Mouse (Mus musculus) spleen, adult 2 months (tissue): ENCODE results near the gene Rbm14. TPM values are rescaled to one million over a fixed set of nuclear protein-coding genes. Genes with fewer than 3 reads are reported as not detected.

Experiments
- DNase-seq, 2 experiments: peaks; one replicate each; pipeline versions ENCODE4 v3.0.0 to v3.0.0-alpha.2; 2012 to 2021; ENCODE audit warnings: low spot score in 2 of 2, low read depth in 1 of 2
- H3K27ac ChIP-seq: fragments of 200-500 bp; 2 replicates; pipeline ENCODE4 v1.5.1; 2012; ENCODE audit warnings: low read length, inconsistent platforms; ENCODE audit not compliant: insufficient read depth
- H3K27me3 ChIP-seq: fragments of 200-500 bp; 2 replicates; pipeline ENCODE4 v1.6.1; 2012; ENCODE audit warnings: mild to moderate bottlenecking, moderate library complexity, low read length, inconsistent platforms; ENCODE audit not compliant: control insufficient read depth, insufficient read depth
- H3K36me3 ChIP-seq: fragments of 200-500 bp; 2 replicates; pipeline ENCODE4 v1.6.1; 2012; ENCODE audit warnings: mild to moderate bottlenecking, low read length, inconsistent platforms; ENCODE audit not compliant: control insufficient read depth, insufficient read depth
- H3K4me1 ChIP-seq: fragments of 200-500 bp; 2 replicates; pipeline ENCODE4 v1.6.1; 2011; ENCODE audit warnings: inconsistent platforms; ENCODE audit not compliant: control insufficient read depth, insufficient read depth, insufficient read length
- H3K4me3 ChIP-seq: fragments of 200-500 bp; 2 replicates; pipeline ENCODE4 v1.5.1; 2011; ENCODE audit warnings: mild to moderate bottlenecking, inconsistent platforms; ENCODE audit not compliant: insufficient read depth, insufficient read length; ENCODE audit errors: extremely low read depth
- CTCF ChIP-seq: fragments of 200-500 bp; IDR thresholded peaks from 2 replicates; pipeline ENCODE4 v1.5.1; 2011; ENCODE audit warnings: mild to moderate bottlenecking, inconsistent platforms; ENCODE audit not compliant: insufficient read depth, insufficient read length, insufficient replicate concordance; ENCODE audit errors: extremely low read depth
- POLR2A ChIP-seq: fragments of 200-500 bp; IDR thresholded peaks from 2 replicates; pipeline ENCODE4 v1.6.1; 2011; ENCODE audit warnings: low read depth, low read length, inconsistent platforms
- WGBS: fragments of 180-500 bp; shearing (Covaris S2); methylation state at CpG from one replicate; pipeline ENCODE4 v1.1.7; 2018; 5-methylcytosine and 5-hydroxymethylcytosine counted together
- polyA plus RNA-seq: library from polyadenylated mRNA; depleted of rRNA; stranded (reverse); fragments of >200 nt; gene quantifications from 2 replicates; pipeline ENCODE4 v1.2.3, GENCODE M21; 2012

The Rbm14 gene
- polyA plus RNA-seq, 1 experiment = 50.0 TPM

DNA sequence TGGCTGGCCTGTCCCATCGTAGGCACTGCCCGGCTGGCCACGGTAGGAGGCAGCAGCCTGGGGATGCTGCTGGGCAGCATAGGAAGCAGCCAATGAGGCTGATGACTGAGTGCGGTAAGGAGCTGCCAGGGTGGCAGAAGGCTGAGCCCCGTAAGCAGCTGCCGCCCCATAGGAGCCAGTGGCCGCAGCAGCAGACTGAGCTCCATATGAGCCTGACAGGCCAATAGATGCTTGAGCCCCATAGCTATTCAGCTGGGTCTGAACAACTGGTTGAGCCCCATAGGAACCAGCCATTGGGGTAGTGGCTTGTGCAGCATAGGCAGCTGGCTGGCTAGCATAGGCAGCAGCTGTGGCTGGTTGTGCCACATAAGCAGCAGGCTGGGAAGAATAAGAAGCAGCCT, 8.7 kb downstream of the Rbm14 start:
- TF ChIP-seq POLR2A (no peak), CTCF (no peak)
- WGBS = 96% methylated on average over 7 of the region's 7 CpGs
- H3K36me3 ChIP-seq = peaks cover 31% of the 10 kb centered on the region
- H3K4me3 ChIP-seq = no peak overlapping the region
- no peaks in the 10 kb centered on the region; the same call in 1 of the 2 replicates for H3K4me1 ChIP-seq
- DNase-seq = no peak
- no peaks in the 10 kb centered on the region for H3K27me3 ChIP-seq
- H3K27ac ChIP-seq = no peak overlapping the region

DNA sequence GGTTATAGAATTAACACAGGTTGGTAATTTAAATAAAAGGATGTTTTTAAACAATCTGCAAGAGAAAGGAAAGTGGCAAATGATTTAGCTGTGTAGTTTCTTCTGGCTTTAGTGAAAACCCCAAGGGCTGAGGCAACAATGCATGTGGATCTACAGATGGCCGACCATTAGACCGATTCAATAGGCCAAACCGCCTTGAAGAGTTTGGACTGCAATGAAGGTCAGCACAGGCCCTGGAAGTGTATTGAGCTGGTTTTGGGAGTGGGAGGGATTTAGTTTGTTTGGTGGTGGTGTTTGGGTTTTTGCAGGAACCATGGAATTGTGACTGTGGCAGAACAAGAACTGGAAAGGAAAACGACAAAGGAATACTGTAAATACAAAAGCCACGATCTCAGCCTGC, 12.4 kb downstream of the Rbm14 start:
- WGBS = 95% methylated on average over 5 of the region's 5 CpGs
- Histone ChIP-seq H3K27me3 (no peaks in the 10 kb centered on the region), H3K4me3 (no peak overlapping the region), H3K36me3 (peaks cover 31% of the 10 kb centered on the region), H3K4me1 (0 out of 2 replicates have a peak, but pooled peaks cover 3% of the 10 kb centered on the region), H3K27ac (no peak overlapping the region)
- no peak for TF ChIP-seq POLR2A
- TF ChIP-seq CTCF = no peak
- DNase-seq = no peak

DNA sequence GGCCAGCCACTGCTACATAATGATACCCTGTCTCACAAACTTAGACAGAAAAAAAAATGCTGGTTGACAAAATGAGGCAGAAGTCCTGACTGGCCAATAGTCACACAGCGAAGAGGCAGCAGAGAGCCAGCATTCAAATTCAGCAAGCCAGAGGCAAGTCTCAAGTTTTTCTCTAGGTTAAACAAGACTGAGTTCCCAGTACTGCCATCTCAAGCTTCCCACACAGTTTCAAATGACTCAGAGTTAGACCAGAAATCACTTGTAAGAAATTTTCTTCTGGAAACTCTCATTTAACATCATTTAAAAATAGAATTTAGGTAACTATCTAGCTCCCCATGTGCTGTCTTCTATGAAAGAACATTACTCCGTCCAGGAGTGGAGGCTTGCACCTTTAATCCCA, 13.6 kb downstream of the Rbm14 start:
- no peak for DNase-seq
- 99% methylated on average over 2 of the region's 2 CpGs for WGBS
- Histone ChIP-seq H3K4me3 (no peak overlapping the region), H3K4me1 (0 out of 2 replicates have a peak, but pooled peaks cover 3% of the 10 kb centered on the region), H3K27me3 (no peaks in the 10 kb centered on the region), H3K36me3 (peaks cover 21% of the 10 kb centered on the region), H3K27ac (no peak overlapping the region)
- TF ChIP-seq POLR2A = no peak
- TF ChIP-seq CTCF = no peak

- H3K4me1 ChIP-seq = peaks cover 3% of the 10 kb centered on the region; the same call in 1 of the 2 replicates
- H3K27me3 ChIP-seq = no peaks in the 10 kb centered on the region
- H3K27ac ChIP-seq = no peak overlapping the region
- no peak for TF ChIP-seq CTCF
- no peak for TF ChIP-seq POLR2A
- no peak overlapping the region for H3K4me3 ChIP-seq
- peaks cover 13% of the 10 kb centered on the region for H3K36me3 ChIP-seq
- DNase-seq = no peak
- WGBS = 80% methylated on average over 1 of the region's 1 CpGs
Observed at GRCm38 (mm10) chr19:4795929-4796328, 15.5 kb downstream of the Rbm14 start.

DNA sequence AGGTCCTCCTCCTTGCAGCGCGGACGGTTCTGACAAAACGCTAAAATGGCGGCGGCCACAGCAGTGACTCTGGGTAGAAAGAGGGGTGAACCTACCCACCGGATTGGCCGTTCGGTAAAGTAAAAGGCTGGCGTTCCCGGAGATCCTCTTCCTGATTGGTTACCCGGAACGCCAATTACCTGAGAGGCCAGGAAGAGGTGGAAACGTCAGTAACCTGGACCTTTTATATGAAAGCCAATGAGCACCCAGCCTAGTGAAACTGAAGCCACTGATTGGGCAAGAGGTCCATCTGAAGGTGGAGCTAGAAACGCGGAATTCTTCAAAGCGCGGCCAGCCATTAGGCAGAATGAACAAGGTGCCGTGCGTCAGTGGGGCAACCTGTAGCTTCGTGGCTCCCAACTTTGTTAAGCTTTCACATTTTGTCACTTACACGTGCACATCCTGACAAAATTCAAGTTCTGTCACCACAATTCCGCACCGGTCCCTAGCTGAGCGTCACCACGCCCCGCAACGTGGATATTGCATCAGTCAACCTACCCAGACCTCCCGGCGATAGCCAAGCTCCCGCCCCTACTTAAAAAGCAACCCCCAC, 17.5 kb downstream of the Rbm14 start, which contains the start of gene Rbm4:
Gene Rbm4 (minus strand): TSS at position 71 of the 592 bp plus-strand sequence.
- peaks cover 18% of the 10 kb centered on the region for H3K36me3 ChIP-seq
- peak within 1 kb of the TSS; percentile 77 for H3K27ac ChIP-seq
- H3K4me1 ChIP-seq = peaks cover 8% of the 10 kb centered on the region; the same call in 1 of the 2 replicates
- under 1% methylated on average over 31 of the region's 31 CpGs for WGBS
- peak within 1 kb of the TSS; percentile 82 for H3K4me3 ChIP-seq
- H3K27me3 ChIP-seq = no peaks in the 10 kb centered on the region
- DNase-seq = peak; percentile 98 to 100
- TF ChIP-seq CTCF (no peak), POLR2A (no peak; the same call in 1 of the 2 replicates)

DNA sequence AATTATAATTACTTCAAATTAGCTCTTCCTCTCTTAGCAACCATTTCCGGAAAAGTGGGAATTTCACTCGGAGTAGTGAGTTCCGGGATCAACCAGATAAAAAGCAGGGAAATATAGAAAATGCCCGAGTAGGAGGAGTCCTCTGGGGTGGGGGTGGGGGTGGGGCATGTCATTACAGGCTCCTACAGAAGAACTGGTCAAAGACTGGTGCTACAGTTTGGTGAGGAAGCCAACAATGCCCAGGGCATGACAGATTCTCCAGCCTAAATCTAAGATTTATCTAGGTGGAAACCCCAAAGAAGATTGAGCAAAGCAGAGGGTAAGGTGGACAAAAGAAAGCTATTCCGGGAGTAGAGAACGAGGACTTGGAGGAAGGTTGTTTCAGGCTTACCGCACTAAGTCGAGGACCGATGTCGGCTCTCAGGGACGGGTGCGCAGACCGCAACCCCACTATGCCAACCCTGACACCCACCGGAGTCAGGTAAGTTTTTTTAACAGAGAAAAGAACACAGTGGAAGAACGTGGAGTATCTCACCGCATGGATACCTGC, 18.1 kb downstream of the Rbm14 start:
- no peak for DNase-seq
- peaks cover 8% of the 10 kb centered on the region; the same call in 1 of the 2 replicates for H3K4me1 ChIP-seq
- peak overlapping the region; percentile 82 for H3K4me3 ChIP-seq
- H3K27me3 ChIP-seq = no peaks in the 10 kb centered on the region
- no peak for TF ChIP-seq CTCF
- TF ChIP-seq POLR2A = no peak
- 1% methylated on average over 16 of the region's 16 CpGs for WGBS
- peak overlapping the region; percentile 77 for H3K27ac ChIP-seq
- H3K36me3 ChIP-seq = peaks cover 18% of the 10 kb centered on the region

GRCm38 (mm10) chr19:4786313-4786712, 25.1 kb downstream of the Rbm14 start:
- 93% methylated on average over 2 of the region's 2 CpGs for WGBS
- TF ChIP-seq CTCF (no peak), POLR2A (no peak)
- Histone ChIP-seq H3K4me1 (peaks cover 5% of the 10 kb centered on the region; the same call in 1 of the 2 replicates), H3K27me3 (no peaks in the 10 kb centered on the region), H3K4me3 (no peak overlapping the region), H3K27ac (no peak overlapping the region), H3K36me3 (peaks cover 47% of the 10 kb centered on the region)
- DNase-seq = no peak
